Mouse (Mus musculus): ENCODE data around the gene Atp23. TPM values are rescaled to one million over a fixed set of nuclear protein-coding genes. Genes with fewer than 3 reads are reported as not detected.
"Not testable (repeated sequence)": the region's sequence is repeated elsewhere in the genome, so short reads cannot be mapped to it uniquely, and the experiment has no call there.

Gene Atp23
- total and polyA plus RNA-seq, 2 experiments from 2014 or later = 13.7 to 14.6 TPM

GRCm38 (mm10) chr10:126828618-126829017 is 72.5 kb downstream of the Atp23 start:
- no peak for DNase-seq
- Histone ChIP-seq H3K36me3 (ENCODE audit: insufficient read depth) (no peaks in the 10 kb centered on the region), H3K9ac (no peak overlapping the region), H3K9me3 (ENCODE audit: low read length) (no peaks in the 10 kb centered on the region), H3K4me1 (ENCODE audit: insufficient read depth) (no peaks in the 10 kb centered on the region), H3K27me3 (ENCODE audit: insufficient read depth, low read length) (no peaks in the 10 kb centered on the region), H3K4me2 (ENCODE audit: low read depth) (no peak overlapping the region), H3K4me3 (ENCODE audit: low read depth, low read length) (no peak overlapping the region), H3K27ac (ENCODE audit: low read depth, low read length) (peak overlapping the region; percentile 64)
- no peak for ATAC-seq
- 29% methylated on average over 7 of the region's 7 CpGs for WGBS
- no peak for TF ChIP-seq CTCF (IDR thresholded peaks at IDR 0.05; ENCODE audit: low read depth)

- H3K4me3 ChIP-seq (ENCODE audit: low read depth, low read length) = no peak overlapping the region
- no peaks in the 10 kb centered on the region for H3K36me3 ChIP-seq (ENCODE audit: insufficient read depth)
- no peak overlapping the region for H3K9ac ChIP-seq
- 0 out of 2 replicates have a peak overlapping the region, but pooled peaks have one; percentile 2 for H3K4me2 ChIP-seq (ENCODE audit: low read depth)
- DNase-seq = peak; percentile 78
- no peak for TF ChIP-seq CTCF (IDR thresholded peaks at IDR 0.05; ENCODE audit: low read depth)
- H3K27me3 ChIP-seq (ENCODE audit: insufficient read depth, low read length) = no peaks in the 10 kb centered on the region
- WGBS = 11% methylated on average over 8 of the region's 8 CpGs
- peak overlapping the region; percentile 64 for H3K27ac ChIP-seq (ENCODE audit: low read depth, low read length)
- H3K4me1 ChIP-seq (ENCODE audit: insufficient read depth) = no peaks in the 10 kb centered on the region
- no peaks in the 10 kb centered on the region for H3K9me3 ChIP-seq (ENCODE audit: low read length)
- peak; percentile 94 for ATAC-seq
Observed at GRCm38 (mm10) chr10:126827941-126828593, 73.1 kb downstream of the Atp23 start.

GRCm38 (mm10) chr10:126826982-126827381 is 74.2 kb downstream of the Atp23 start:
- H3K27me3 ChIP-seq (ENCODE audit: insufficient read depth, low read length) = no peaks in the 10 kb centered on the region
- H3K4me3 ChIP-seq (ENCODE audit: low read depth, low read length) = no peak overlapping the region
- no peak overlapping the region for H3K4me2 ChIP-seq (ENCODE audit: low read depth)
- H3K4me1 ChIP-seq (ENCODE audit: insufficient read depth) = no peaks in the 10 kb centered on the region
- H3K9me3 ChIP-seq (ENCODE audit: low read length) = no peaks in the 10 kb centered on the region
- WGBS = 91% methylated on average over 6 of the region's 6 CpGs
- ATAC-seq (no peak), DNase-seq (no peak)
- H3K36me3 ChIP-seq (ENCODE audit: insufficient read depth) = no peaks in the 10 kb centered on the region
- TF ChIP-seq CTCF (IDR thresholded peaks at IDR 0.05; ENCODE audit: low read depth) = no peak
- no peak overlapping the region for H3K9ac ChIP-seq
- no peak overlapping the region for H3K27ac ChIP-seq (ENCODE audit: low read depth, low read length)

- H3K36me3 ChIP-seq (ENCODE audit: insufficient read depth); H3K27me3 ChIP-seq (ENCODE audit: insufficient read depth, low read length); H3K4me3 ChIP-seq (ENCODE audit: low read depth, low read length); H3K9ac ChIP-seq; H3K4me1 ChIP-seq (ENCODE audit: insufficient read depth); DNase-seq; H3K4me2 ChIP-seq (ENCODE audit: low read depth); ATAC-seq; H3K27ac ChIP-seq (ENCODE audit: low read depth, low read length); H3K9me3 ChIP-seq (ENCODE audit: low read length): not testable (repeated sequence)
- WGBS = 86% methylated on average over 8 of the region's 8 CpGs
Observed at GRCm38 (mm10) chr10:126826216-126826615, 74.9 kb downstream of the Atp23 start.

GRCm38 (mm10) chr10:126822418-126822817 is 78.7 kb downstream of the Atp23 start:
- no peak overlapping the region for H3K9ac ChIP-seq
- no peaks in the 10 kb centered on the region for H3K27me3 ChIP-seq (ENCODE audit: insufficient read depth, low read length)
- no peaks in the 10 kb centered on the region for H3K4me1 ChIP-seq (ENCODE audit: insufficient read depth)
- no peak for TF ChIP-seq CTCF (IDR thresholded peaks at IDR 0.05; ENCODE audit: low read depth)
- WGBS = 76% methylated on average over 3 of the region's 3 CpGs
- H3K36me3 ChIP-seq (ENCODE audit: insufficient read depth) = no peaks in the 10 kb centered on the region
- H3K27ac ChIP-seq (ENCODE audit: low read depth, low read length) = no peak overlapping the region
- H3K4me2 ChIP-seq (ENCODE audit: low read depth) = no peak overlapping the region
- H3K9me3 ChIP-seq (ENCODE audit: low read length) = no peaks in the 10 kb centered on the region
- DNase-seq (no peak), ATAC-seq (no peak)
- no peak overlapping the region for H3K4me3 ChIP-seq (ENCODE audit: low read depth, low read length)

Other genes with a start within 250 kb of the Atp23 start
- gene Ctdsp2, start 77.4 kb upstream of the Atp23 start, total RNA-seq (2014; rRNA removed) = 45.9 and 56.0 TPM in 2 replicates
- 12.8 and 14.4 TPM in 2 replicates for gene Ctdsp2, start 77.4 kb upstream of the Atp23 start, polyA plus RNA-seq (2015; fragmentation: Nextera tagmentation; extraction: Ambion mirVana)
- gene Avil, start 99.4 kb upstream of the Atp23 start, total RNA-seq (2014; rRNA removed) = 0.08 and 0.67 TPM in 2 replicates
- gene Avil, start 99.4 kb upstream of the Atp23 start, polyA plus RNA-seq (2015; fragmentation: Nextera tagmentation; extraction: Ambion mirVana) = 0.18 and 0.24 TPM in 2 replicates
- gene Tsfm, start 129.5 kb upstream of the Atp23 start, total RNA-seq (2014; rRNA removed) = 39.2 and 55.6 TPM in 2 replicates
- gene Tsfm, start 129.5 kb upstream of the Atp23 start, polyA plus RNA-seq (2015; fragmentation: Nextera tagmentation; extraction: Ambion mirVana) = 45.8 and 52.1 TPM in 2 replicates
- gene Mettl1, start 140.1 kb upstream of the Atp23 start, total RNA-seq (2014; rRNA removed) = 9.2 and 10.9 TPM in 2 replicates
- 16.1 and 21.0 TPM in 2 replicates for gene Mettl1, start 140.1 kb upstream of the Atp23 start, polyA plus RNA-seq (2015; fragmentation: Nextera tagmentation; extraction: Ambion mirVana)
- gene Eef1akmt3, start 140.2 kb upstream of the Atp23 start, total RNA-seq (2014; rRNA removed) = 0.14 TPM in 1 of 2 replicates, not detected in the other
- gene Eef1akmt3, start 140.2 kb upstream of the Atp23 start, polyA plus RNA-seq (2015; fragmentation: Nextera tagmentation; extraction: Ambion mirVana) = 0.08 and 0.15 TPM in 2 replicates
- gene Cyp27b1, start 146.9 kb upstream of the Atp23 start, total RNA-seq (2014; rRNA removed) = 0.08 and 0.33 TPM in 2 replicates
- 0.11 TPM in 2 replicates for gene Cyp27b1, start 146.9 kb upstream of the Atp23 start, polyA plus RNA-seq (2015; fragmentation: Nextera tagmentation; extraction: Ambion mirVana)
- 70.7 and 75.8 TPM in 2 replicates for gene March9, start 158.8 kb upstream of the Atp23 start, total RNA-seq (2014; rRNA removed)
- 7.9 and 8.1 TPM in 2 replicates for gene March9, start 158.8 kb upstream of the Atp23 start, polyA plus RNA-seq (2015; fragmentation: Nextera tagmentation; extraction: Ambion mirVana)
- gene Cdk4, start 162.2 kb upstream of the Atp23 start, total RNA-seq (2014; rRNA removed) = 432 and 445 TPM in 2 replicates
- gene Cdk4, start 162.2 kb upstream of the Atp23 start, polyA plus RNA-seq (2015; fragmentation: Nextera tagmentation; extraction: Ambion mirVana) = 656 and 790 TPM in 2 replicates
- gene Tspan31, start 168.9 kb upstream of the Atp23 start, total RNA-seq (2014; rRNA removed) = 105 and 201 TPM in 2 replicates
- 83.9 and 98.1 TPM in 2 replicates for gene Tspan31, start 168.9 kb upstream of the Atp23 start, polyA plus RNA-seq (2015; fragmentation: Nextera tagmentation; extraction: Ambion mirVana)
- 220 and 258 TPM in 2 replicates for gene Agap2, start 173.9 kb upstream of the Atp23 start, total RNA-seq (2014; rRNA removed)
- 3.5 and 4.6 TPM in 2 replicates for gene Agap2, start 173.9 kb upstream of the Atp23 start, polyA plus RNA-seq (2015; fragmentation: Nextera tagmentation; extraction: Ambion mirVana)
- gene Os9, start 219.8 kb upstream of the Atp23 start, total RNA-seq (2014; rRNA removed) = 118 and 119 TPM in 2 replicates
- gene Os9, start 219.8 kb upstream of the Atp23 start, polyA plus RNA-seq (2015; fragmentation: Nextera tagmentation; extraction: Ambion mirVana) = 122 TPM in 2 replicates